Mouse (Mus musculus): Measurements from ENCODE around the gene Tbcd. TPM values are rescaled to one million over a fixed set of nuclear protein-coding genes. Genes with fewer than 3 reads are reported as not detected.
"Not testable (repeated sequence)": the region's sequence is repeated elsewhere in the genome, so short reads cannot be mapped to it uniquely, and the experiment has no call there.

Gene Tbcd
- polyA plus RNA-seq, 1 experiment from 2014 or later: 58.4 TPM

GRCm38 (mm10) chr11:121651983-121652382 lies 200.2 kb downstream of the Tbcd start:
- 91% methylated on average over 5 of the region's 5 CpGs for WGBS
- H3K27me3 ChIP-seq: no peaks in the 10 kb centered on the region

GRCm38 (mm10) chr11:121652547-121653305 lies 201.0 kb downstream of the Tbcd start:
- H3K9me3 ChIP-seq: no peaks in the 10 kb centered on the region
- no peak overlapping the region for H3K9ac ChIP-seq
- no peaks in the 10 kb centered on the region for H3K36me3 ChIP-seq
- WGBS: 59% methylated on average over 10 of the region's 10 CpGs
- no peak overlapping the region for H3K4me2 ChIP-seq
- no peaks in the 10 kb centered on the region for H3K27me3 ChIP-seq
- no peaks in the 10 kb centered on the region for H3K4me1 ChIP-seq (replicated peaks)
- H3K27ac ChIP-seq (replicated peaks): no peak overlapping the region
- H3K4me3 ChIP-seq: no peak overlapping the region
- ATAC-seq (ENCODE audit: low read depth): no peak

More at GRCm38 (mm10) chr11:121651983-121652382, 200.2 kb downstream of the Tbcd start:
- H3K27ac ChIP-seq (replicated peaks): no peak overlapping the region
- no peaks in the 10 kb centered on the region for H3K36me3 ChIP-seq
- H3K9ac ChIP-seq: no peak overlapping the region
- H3K4me3 ChIP-seq: no peak overlapping the region
- H3K4me2 ChIP-seq: no peak overlapping the region
- H3K9me3 ChIP-seq: no peaks in the 10 kb centered on the region
- H3K4me1 ChIP-seq (replicated peaks): no peaks in the 10 kb centered on the region
- ATAC-seq (ENCODE audit: low read depth): no peak

GRCm38 (mm10) chr11:121653631-121654030 lies 201.9 kb downstream of the Tbcd start:
- Histone ChIP-seq H3K9me3 (no peaks in the 10 kb centered on the region), H3K4me3 (no peak overlapping the region), H3K27ac (replicated peaks) (no peak overlapping the region), H3K9ac (no peak overlapping the region), H3K27me3 (no peaks in the 10 kb centered on the region), H3K36me3 (no peaks in the 10 kb centered on the region), H3K4me2 (no peak overlapping the region), H3K4me1 (replicated peaks) (no peaks in the 10 kb centered on the region)
- ATAC-seq (ENCODE audit: low read depth): no peak
- WGBS: 66% methylated on average over 4 of the region's 4 CpGs

GRCm38 (mm10) chr11:121654406-121654945 lies 202.7 kb downstream of the Tbcd start:
- Histone ChIP-seq H3K27me3 (no peaks in the 10 kb centered on the region), H3K4me1 (replicated peaks) (no peaks in the 10 kb centered on the region), H3K9ac (no peak overlapping the region), H3K27ac (replicated peaks) (no peak overlapping the region), H3K4me2 (no peak overlapping the region), H3K36me3 (no peaks in the 10 kb centered on the region), H3K9me3 (no peaks in the 10 kb centered on the region), H3K4me3 (no peak overlapping the region)
- ATAC-seq (ENCODE audit: low read depth): no peak
- WGBS: 90% methylated on average over 9 of the region's 9 CpGs

GRCm38 (mm10) chr11:121655166-121655806 lies 203.5 kb downstream of the Tbcd start:
- no peak overlapping the region for H3K4me3 ChIP-seq
- ATAC-seq (ENCODE audit: low read depth): no peak
- WGBS: 86% methylated on average over 6 of the region's 6 CpGs
- no peaks in the 10 kb centered on the region for H3K27me3 ChIP-seq
- no peak overlapping the region for H3K4me2 ChIP-seq
- H3K9me3 ChIP-seq: no peaks in the 10 kb centered on the region
- H3K9ac ChIP-seq: no peak overlapping the region
- H3K36me3 ChIP-seq: no peaks in the 10 kb centered on the region
- no peaks in the 10 kb centered on the region for H3K4me1 ChIP-seq (replicated peaks)
- H3K27ac ChIP-seq (replicated peaks): no peak overlapping the region

GRCm38 (mm10) chr11:121655807-121656511 lies 204.2 kb downstream of the Tbcd start:
- Histone ChIP-seq H3K9ac (no peak overlapping the region), H3K27me3 (no peaks in the 10 kb centered on the region), H3K4me3 (no peak overlapping the region), H3K36me3 (no peaks in the 10 kb centered on the region), H3K9me3 (no peaks in the 10 kb centered on the region), H3K4me2 (no peak overlapping the region), H3K4me1 (replicated peaks) (no peaks in the 10 kb centered on the region), H3K27ac (replicated peaks) (no peak overlapping the region)
- ATAC-seq (ENCODE audit: low read depth): no peak
- 83% methylated on average over 6 of the region's 6 CpGs for WGBS

GRCm38 (mm10) chr11:121658151-121658550 lies 206.4 kb downstream of the Tbcd start:
- 60% methylated on average over 1 of the region's 1 CpGs for WGBS
- Histone ChIP-seq H3K27ac (replicated peaks) (no peak overlapping the region), H3K27me3 (no peaks in the 10 kb centered on the region), H3K4me1 (replicated peaks) (no peaks in the 10 kb centered on the region), H3K36me3 (0 out of 2 replicates have a peak, but pooled peaks cover 6% of the 10 kb centered on the region), H3K4me2 (no peak overlapping the region), H3K9me3 (no peaks in the 10 kb centered on the region), H3K4me3 (no peak overlapping the region), H3K9ac (no peak overlapping the region)
- ATAC-seq (ENCODE audit: low read depth): no peak

- ATAC-seq (ENCODE audit: low read depth); H3K4me2 ChIP-seq; H3K9ac ChIP-seq; H3K4me1 ChIP-seq (replicated peaks); H3K27me3 ChIP-seq; H3K36me3 ChIP-seq; H3K9me3 ChIP-seq; H3K4me3 ChIP-seq; H3K27ac ChIP-seq (replicated peaks): not testable (repeated sequence)
- WGBS: 93% methylated on average over 2 of the region's 2 CpGs
These were observed 208.9 kb downstream of the Tbcd start for GRCm38 (mm10) chr11:121660604-121661003.

GRCm38 (mm10) chr11:121661116-121661515 lies 209.4 kb downstream of the Tbcd start:
- no peak for ATAC-seq (ENCODE audit: low read depth)
- 0 out of 2 replicates have a peak, but pooled peaks cover 6% of the 10 kb centered on the region for H3K36me3 ChIP-seq
- H3K9ac ChIP-seq: no peak overlapping the region
- no peaks in the 10 kb centered on the region for H3K27me3 ChIP-seq
- H3K4me2 ChIP-seq: no peak overlapping the region
- no peaks in the 10 kb centered on the region for H3K4me1 ChIP-seq (replicated peaks)
- H3K27ac ChIP-seq (replicated peaks): no peak overlapping the region
- H3K9me3 ChIP-seq: no peaks in the 10 kb centered on the region
- 97% methylated on average over 2 of the region's 2 CpGs for WGBS
- H3K4me3 ChIP-seq: no peak overlapping the region

Other genes with a start within 250 kb of the Tbcd start
- gene Hexdc, start 247.5 kb upstream of the Tbcd start, polyA plus RNA-seq (2015; fragmentation: Nextera tagmentation; extraction: Ambion mirVana): 16.8 and 17.8 TPM in 2 replicates
- 26.3 and 28.8 TPM in 2 replicates for gene Ogfod3, start 247.2 kb upstream of the Tbcd start, polyA plus RNA-seq (2015; fragmentation: Nextera tagmentation; extraction: Ambion mirVana)
- gene Cybc1, start 222.6 kb upstream of the Tbcd start, polyA plus RNA-seq (2015; fragmentation: Nextera tagmentation; extraction: Ambion mirVana): 36.9 and 40.4 TPM in 2 replicates
- gene Narf, start 214.7 kb upstream of the Tbcd start, polyA plus RNA-seq (2015; fragmentation: Nextera tagmentation; extraction: Ambion mirVana): 104 and 112 TPM in 2 replicates
- 10.5 and 10.9 TPM in 2 replicates for gene Foxk2, start 192.0 kb upstream of the Tbcd start, polyA plus RNA-seq (2015; fragmentation: Nextera tagmentation; extraction: Ambion mirVana)
- gene Wdr45b, start 97.5 kb upstream of the Tbcd start, polyA plus RNA-seq (2015; fragmentation: Nextera tagmentation; extraction: Ambion mirVana): 83.2 and 89.9 TPM in 2 replicates
- gene Rab40b, start 63.7 kb upstream of the Tbcd start, polyA plus RNA-seq (2015; fragmentation: Nextera tagmentation; extraction: Ambion mirVana): 10.1 and 11.1 TPM in 2 replicates
- gene Fn3krp, start 30.5 kb upstream of the Tbcd start, polyA plus RNA-seq (2015; fragmentation: Nextera tagmentation; extraction: Ambion mirVana): 11.8 and 12.2 TPM in 2 replicates
- 5.1 and 6.1 TPM in 2 replicates for gene Fn3k, start 17.0 kb upstream of the Tbcd start, polyA plus RNA-seq (2015; fragmentation: Nextera tagmentation; extraction: Ambion mirVana)
- gene Zfp750, start 67.4 kb downstream of the Tbcd start, polyA plus RNA-seq (2015; fragmentation: Nextera tagmentation; extraction: Ambion mirVana): 0.61 and 0.65 TPM in 2 replicates
- 6.2 and 7.0 TPM in 2 replicates for gene B3gntl1, start 221.2 kb downstream of the Tbcd start, polyA plus RNA-seq (2015; fragmentation: Nextera tagmentation; extraction: Ambion mirVana)
- 15.0 and 21.2 TPM in 2 replicates for gene Metrnl, start 249.6 kb downstream of the Tbcd start, polyA plus RNA-seq (2015; fragmentation: Nextera tagmentation; extraction: Ambion mirVana)

All from neural tube, embryonic 13.5 days (tissue).